Mouse (Mus musculus) liver, embryonic 14.5 days (tissue): ENCODE results near the gene Txndc12. TPM values are rescaled to one million over a fixed set of nuclear protein-coding genes. Genes with fewer than 3 reads are reported as not detected.

Source experiments
- ATAC-seq: fragments of 200-750 bp; cut with Nextera tagmentation; 2 replicates; pipeline ENCODE4 v1.8.0; 2017; ENCODE audit warnings: moderate number of reproducible peaks, mild to moderate bottlenecking, moderate library complexity; ENCODE audit not compliant: insufficient read depth
- DNase-seq, 3 experiments: peaks; one replicate each; pipeline ENCODE4 v3.0.0-alpha.2; 2012 to 2013; ENCODE audit warnings: low read depth in 3 of 3, low spot score in 3 of 3
- H3K27ac ChIP-seq: fragments of 300-500 bp; sonication (generic); 2 replicates; pipeline ENCODE4 v1.5.1; 2014; ENCODE audit warnings: moderate library complexity, mild to moderate bottlenecking, control low read depth, inconsistent platforms
- H3K27me3 ChIP-seq: fragments of 300-500 bp; sonication (generic); 2 replicates; pipeline ENCODE4 v1.6.1; 2014; ENCODE audit warnings: mild to moderate bottlenecking, low read length, moderate library complexity; ENCODE audit not compliant: control insufficient read depth, insufficient read depth
- H3K36me3 ChIP-seq: fragments of 300-500 bp; sonication (generic); replicated peaks from 2 replicates; pipeline ENCODE4 v1.6.1; 2014; ENCODE audit warnings: low read depth; ENCODE audit not compliant: control insufficient read depth, insufficient read depth
- H3K4me1 ChIP-seq, 2 experiments: fragments of 200-500 bp in 1 of 2; fragments of 300-500 bp in 1 of 2; sonication (generic) in 1 of 2; replicated peaks; 2 replicates each; pipeline ENCODE4 v1.6.1; 2012 to 2014; ENCODE audit warnings: antibody characterized with exemption in 1 of 2, inconsistent platforms in 1 of 2, low read length in 1 of 2; ENCODE audit not compliant: control insufficient read depth in 2 of 2, insufficient read depth in 2 of 2
- H3K4me2 ChIP-seq: fragments of 300-500 bp; sonication (generic); 2 replicates; pipeline ENCODE4 v1.6.1; 2014; ENCODE audit warnings: low read depth, mild to moderate bottlenecking, control low read depth, moderate library complexity
- H3K4me3 ChIP-seq, 2 experiments: fragments of 200-500 bp in 1 of 2; fragments of 300-500 bp in 1 of 2; sonication (generic) in 1 of 2; 2 replicates each; pipeline ENCODE4 v1.5.1; 2012 to 2014; ENCODE audit warnings: low read depth in 2 of 2, low read length in 2 of 2, mild to moderate bottlenecking in 2 of 2, control low read depth in 1 of 2, inconsistent platforms in 1 of 2, moderate library complexity in 1 of 2; ENCODE audit not compliant: insufficient read depth in 1 of 2
- H3K9ac ChIP-seq: fragments of 300-500 bp; sonication (generic); replicated peaks from 2 replicates; pipeline ENCODE4 v1.6.1; 2014; ENCODE audit warnings: mild to moderate bottlenecking, control low read depth, moderate library complexity
- H3K9me3 ChIP-seq: fragments of 300-500 bp; sonication (generic); 2 replicates; pipeline ENCODE4 v1.6.1; 2016; ENCODE audit warnings: low read length, mixed read lengths; ENCODE audit not compliant: control insufficient read depth
- CTCF ChIP-seq: IDR thresholded peaks from 2 replicates; pipeline ENCODE4 v1.5.1; 2016; ENCODE audit warnings: antibody characterized with exemption, low read depth, control low read depth
- EP300 ChIP-seq: IDR thresholded peaks from 2 replicates; pipeline ENCODE4 v1.6.1; 2016; ENCODE audit warnings: antibody characterized with exemption, low read depth
- WGBS: fragments of 180-500 bp; shearing (Covaris S2); extraction: QIAGEN DNeasy Blood & Tissue Kit; methylation state at CpG from one replicate; pipeline ENCODE4 v1.1.7; 2014; ENCODE audit not compliant: insufficient replicate concordance; 5-methylcytosine and 5-hydroxymethylcytosine counted together
- polyA plus RNA-seq, 2 experiments: library from polyadenylated mRNA; depleted of rRNA in 1 of 2; stranded (reverse) in 1 of 2; unstranded in 1 of 2; fragments of >200 nt; fragmentation: Nextera tagmentation in 1 of 2; extraction: Ambion mirVana in 1 of 2; gene quantifications; 2 replicates each; pipeline versions ENCODE4 v1.2.1 to v1.2.3; 2012 to 2014

Gene Txndc12
- polyA plus RNA-seq, 2 experiments = 12.4 to 25.1 TPM

DNA sequence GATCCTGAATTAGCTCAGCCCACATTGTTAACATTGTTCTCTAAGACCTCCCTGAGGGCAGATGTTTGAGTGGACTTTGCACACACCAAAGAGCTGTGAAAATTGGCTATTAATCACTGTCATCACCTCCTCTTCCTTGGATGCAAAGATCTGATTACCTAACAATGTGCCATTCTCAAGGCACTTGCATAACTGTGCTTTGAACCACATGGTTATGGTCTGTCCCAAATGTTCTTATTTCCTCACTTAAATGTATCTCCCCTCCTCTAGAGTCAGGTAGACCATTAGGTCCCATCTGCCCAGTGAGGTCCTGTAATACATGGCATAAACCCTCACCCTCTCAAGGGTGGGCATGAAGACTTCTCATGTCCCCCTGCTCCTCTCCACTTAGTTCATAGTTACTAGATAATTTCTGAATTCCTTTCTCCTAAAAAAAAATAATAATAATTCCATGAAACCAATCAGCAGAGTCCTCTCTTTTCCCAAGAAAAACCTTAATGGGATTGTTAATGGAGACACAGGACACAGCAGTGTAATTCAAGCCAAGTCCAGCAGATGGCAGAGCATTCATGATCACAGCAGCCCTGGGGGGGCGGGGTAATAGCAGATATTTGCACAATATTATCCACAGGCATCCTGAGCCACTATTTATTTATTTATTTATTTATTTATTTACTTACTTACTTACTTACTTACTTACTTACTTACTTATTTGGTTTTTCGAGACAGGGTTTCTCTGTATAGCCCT is 36.1 kb upstream of the Txndc12 start:
- H3K4me2 ChIP-seq = no peak overlapping the region
- DNase-seq (peak; percentile 17 to 47 (median 32)), ATAC-seq (no peak)
- TF ChIP-seq CTCF (peak; percentile 76), EP300 (no peak)
- H3K27me3 ChIP-seq = no peaks in the 10 kb centered on the region
- no peak overlapping the region for H3K4me3 ChIP-seq
- no peaks in the 10 kb centered on the region for H3K36me3 ChIP-seq
- 32% methylated on average over 2 of the region's 2 CpGs for WGBS
- no peaks in the 10 kb centered on the region for H3K4me1 ChIP-seq
- H3K27ac ChIP-seq = no peak overlapping the region
- H3K9me3 ChIP-seq = no peaks in the 10 kb centered on the region
- H3K9ac ChIP-seq = no peak overlapping the region

DNA sequence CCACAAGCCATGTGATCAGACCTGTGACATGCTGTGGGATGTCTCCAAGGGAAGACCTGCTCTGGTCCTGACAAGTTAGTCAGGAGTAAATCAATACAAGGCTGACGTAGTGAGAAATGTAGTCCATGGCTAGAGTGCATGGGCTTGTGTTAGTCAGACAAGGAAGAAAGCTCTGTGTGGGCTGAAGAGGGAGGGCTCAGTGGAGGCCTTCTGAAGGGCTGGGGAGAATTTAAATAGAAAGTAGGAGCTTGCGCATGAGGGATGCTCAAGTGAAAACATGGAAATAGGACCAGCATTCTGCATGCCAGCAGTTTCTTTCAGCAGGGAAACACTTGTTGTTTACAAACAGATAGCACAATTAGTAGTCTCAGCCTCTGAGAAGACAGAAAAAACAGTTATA is 30.9 kb upstream of the Txndc12 start:
- Histone ChIP-seq H3K9me3 (no peaks in the 10 kb centered on the region), H3K36me3 (no peaks in the 10 kb centered on the region), H3K4me2 (no peak overlapping the region), H3K4me3 (no peak overlapping the region), H3K9ac (no peak overlapping the region), H3K27me3 (no peaks in the 10 kb centered on the region), H3K27ac (no peak overlapping the region), H3K4me1 (no peaks in the 10 kb centered on the region)
- TF ChIP-seq EP300 (no peak), CTCF (no peak)
- no peak for ATAC-seq
- DNase-seq = no peak
- WGBS = 69% methylated on average over 2 of the region's 2 CpGs

DNA sequence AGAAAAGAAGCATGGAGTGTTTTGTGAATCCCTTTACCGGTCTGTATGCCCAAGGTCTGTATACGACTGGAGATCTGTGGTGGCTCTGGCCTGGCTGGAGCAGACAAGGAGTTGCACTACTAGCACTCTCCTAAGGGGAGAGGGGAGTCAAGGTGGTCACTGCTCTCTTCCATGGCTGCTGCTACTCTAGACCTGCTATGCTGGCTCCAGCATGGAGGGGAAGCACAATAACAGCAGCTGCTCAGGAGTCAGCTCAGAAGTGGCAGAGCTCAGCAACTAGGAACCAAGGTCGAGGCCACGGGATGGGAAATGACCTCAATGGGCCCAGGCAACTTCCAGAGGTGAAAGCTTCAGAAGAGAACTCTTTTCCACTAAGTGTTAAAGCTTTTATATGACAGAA is 23.3 kb upstream of the Txndc12 start:
- DNase-seq (no peak), ATAC-seq (no peak)
- 43% methylated on average over 4 of the region's 4 CpGs for WGBS
- Histone ChIP-seq H3K4me1 (no peaks in the 10 kb centered on the region), H3K27me3 (no peaks in the 10 kb centered on the region), H3K27ac (no peak overlapping the region), H3K9me3 (no peaks in the 10 kb centered on the region), H3K4me3 (no peak overlapping the region), H3K36me3 (no peaks in the 10 kb centered on the region), H3K4me2 (no peak overlapping the region), H3K9ac (no peak overlapping the region)
- no peak for TF ChIP-seq EP300
- TF ChIP-seq CTCF = no peak

DNA sequence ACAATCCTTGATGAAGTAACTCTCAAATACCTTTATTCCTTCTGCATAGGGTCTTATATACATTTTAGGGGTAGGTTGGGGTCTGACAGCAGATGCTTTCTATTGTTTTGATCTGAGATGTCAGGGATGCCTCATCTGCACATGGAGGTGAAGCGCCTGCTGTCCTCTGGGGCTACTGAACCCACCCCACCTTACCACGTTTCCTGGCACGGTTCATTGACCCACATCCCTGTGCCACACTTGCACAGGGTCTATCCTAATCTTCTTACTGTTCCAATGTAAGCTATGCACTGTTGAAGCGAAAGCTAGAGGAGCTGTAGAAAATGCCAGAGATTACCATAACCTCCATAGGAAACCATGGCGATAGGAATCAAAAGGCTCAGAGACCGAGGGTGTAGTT is 22.9 kb upstream of the Txndc12 start:
- Histone ChIP-seq H3K9ac (no peak overlapping the region), H3K9me3 (no peaks in the 10 kb centered on the region), H3K27ac (no peak overlapping the region), H3K27me3 (no peaks in the 10 kb centered on the region), H3K4me1 (no peaks in the 10 kb centered on the region), H3K36me3 (no peaks in the 10 kb centered on the region), H3K4me3 (no peak overlapping the region), H3K4me2 (no peak overlapping the region)
- ATAC-seq = no peak
- TF ChIP-seq CTCF = no peak
- TF ChIP-seq EP300 = no peak
- WGBS = 65% methylated on average over 6 of the region's 6 CpGs
- DNase-seq = no peak

DNA sequence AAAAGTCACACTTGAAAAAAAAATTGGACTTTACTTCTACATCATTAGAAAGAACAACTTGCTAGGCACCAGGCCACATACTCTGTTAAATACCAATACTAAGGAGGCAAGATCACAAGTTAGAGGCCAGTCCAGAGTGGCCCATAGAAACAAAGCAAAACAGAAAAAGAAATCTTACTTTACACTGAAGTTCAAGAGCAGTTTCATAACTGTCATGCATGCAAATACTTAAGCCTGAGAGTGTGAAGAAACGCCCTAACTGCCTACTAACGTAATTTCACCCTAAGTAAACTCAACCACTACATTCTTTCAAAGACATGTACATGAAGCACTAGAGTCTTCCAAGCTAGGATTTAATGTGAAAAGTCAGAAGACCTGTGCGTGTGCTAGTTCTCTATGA is 8.7 kb upstream of the Txndc12 start:
- 88% methylated on average over 3 of the region's 3 CpGs for WGBS
- DNase-seq (no peak), ATAC-seq (no peak)
- no peaks in the 10 kb centered on the region for H3K4me1 ChIP-seq
- no peak overlapping the region for H3K4me2 ChIP-seq
- H3K27me3 ChIP-seq = no peaks in the 10 kb centered on the region
- H3K27ac ChIP-seq = no peak overlapping the region
- no peaks in the 10 kb centered on the region for H3K9me3 ChIP-seq
- no peak overlapping the region for H3K9ac ChIP-seq
- no peak overlapping the region for H3K4me3 ChIP-seq
- no peak for TF ChIP-seq EP300
- TF ChIP-seq CTCF = no peak
- peaks cover 42% of the 10 kb centered on the region for H3K36me3 ChIP-seq
